Mouse (Mus musculus): ENCODE data around the gene Noxred1. TPM values are rescaled to one million over a fixed set of nuclear protein-coding genes. Genes with fewer than 3 reads are reported as not detected.
A peak's percentile ranks its signal among the peaks of the same experiment; 100 is the strongest.
"Not testable (repeated sequence)": the region's sequence is repeated elsewhere in the genome, so short reads cannot be mapped to it uniquely, and the experiment has no call there.

The Noxred1 gene
- polyA plus RNA-seq, 1 experiment from 2014 or later: 0.37 TPM

- H3K36me3 ChIP-seq: no peaks in the 10 kb centered on the region
- no peaks in the 10 kb centered on the region for H3K4me1 ChIP-seq
- H3K9me3 ChIP-seq: no peaks in the 10 kb centered on the region
- no peak overlapping the region for H3K9ac ChIP-seq
- H3K27ac ChIP-seq: no peak overlapping the region
- H3K4me3 ChIP-seq (replicated peaks): no peak overlapping the region
- no peak for ATAC-seq (ENCODE audit: insufficient read depth, low FRiP score, low read depth)
- H3K4me2 ChIP-seq: no peak overlapping the region
- no peaks in the 10 kb centered on the region for H3K27me3 ChIP-seq (replicated peaks)
- 52% methylated on average over 7 of the region's 7 CpGs for WGBS
Observed at GRCm38 (mm10) chr12:87219362-87219761, 19.2 kb downstream of the Noxred1 start.

- no peaks in the 10 kb centered on the region for H3K27me3 ChIP-seq (replicated peaks)
- H3K9me3 ChIP-seq: no peaks in the 10 kb centered on the region
- no peaks in the 10 kb centered on the region for H3K4me1 ChIP-seq
- no peak for ATAC-seq (ENCODE audit: insufficient read depth, low FRiP score, low read depth)
- no peak overlapping the region for H3K4me3 ChIP-seq (replicated peaks)
- H3K9ac ChIP-seq: no peak overlapping the region
- H3K36me3 ChIP-seq: no peaks in the 10 kb centered on the region
- no peak overlapping the region for H3K27ac ChIP-seq
- H3K4me2 ChIP-seq: no peak overlapping the region
Observed at GRCm38 (mm10) chr12:87217596-87217995, 20.9 kb downstream of the Noxred1 start.

- no peak for ATAC-seq (ENCODE audit: insufficient read depth, low FRiP score, low read depth)
- H3K27me3 ChIP-seq (replicated peaks): no peaks in the 10 kb centered on the region
- no peak overlapping the region for H3K4me3 ChIP-seq (replicated peaks)
- no peaks in the 10 kb centered on the region for H3K4me1 ChIP-seq
- WGBS: 63% methylated on average over 2 of the region's 2 CpGs
- H3K36me3 ChIP-seq: no peaks in the 10 kb centered on the region
- no peaks in the 10 kb centered on the region for H3K9me3 ChIP-seq
- H3K9ac ChIP-seq: no peak overlapping the region
- no peak overlapping the region for H3K4me2 ChIP-seq
- no peak overlapping the region for H3K27ac ChIP-seq
Observed at GRCm38 (mm10) chr12:87216053-87216452, 22.5 kb downstream of the Noxred1 start.

GRCm38 (mm10) chr12:87212844-87213606 lies 25.5 kb downstream of the Noxred1 start:
- 60% methylated on average over 2 of the region's 2 CpGs for WGBS
- Histone ChIP-seq H3K4me1 (no peaks in the 10 kb centered on the region), H3K27me3 (replicated peaks) (no peaks in the 10 kb centered on the region), H3K36me3 (no peaks in the 10 kb centered on the region), H3K4me3 (replicated peaks) (no peak overlapping the region), H3K27ac (no peak overlapping the region), H3K9ac (no peak overlapping the region), H3K4me2 (no peak overlapping the region), H3K9me3 (no peaks in the 10 kb centered on the region)
- ATAC-seq (ENCODE audit: insufficient read depth, low FRiP score, low read depth): no peak

GRCm38 (mm10) chr12:87205789-87206188 lies 32.7 kb downstream of the Noxred1 start:
- H3K27me3 ChIP-seq (replicated peaks); H3K9me3 ChIP-seq; H3K4me1 ChIP-seq; H3K27ac ChIP-seq; H3K4me3 ChIP-seq (replicated peaks); ATAC-seq (ENCODE audit: insufficient read depth, low FRiP score, low read depth); H3K36me3 ChIP-seq; H3K9ac ChIP-seq; H3K4me2 ChIP-seq: not testable (repeated sequence)
- 90% methylated on average over 5 of the region's 5 CpGs for WGBS

- ATAC-seq (ENCODE audit: insufficient read depth, low FRiP score, low read depth): no peak
- Histone ChIP-seq H3K4me2 (no peak overlapping the region), H3K4me3 (replicated peaks) (no peak overlapping the region), H3K27ac (no peak overlapping the region), H3K4me1 (no peaks in the 10 kb centered on the region), H3K9ac (no peak overlapping the region), H3K9me3 (no peaks in the 10 kb centered on the region), H3K36me3 (no peaks in the 10 kb centered on the region), H3K27me3 (replicated peaks) (no peaks in the 10 kb centered on the region)
- 67% methylated on average over 5 of the region's 5 CpGs for WGBS
Observed at GRCm38 (mm10) chr12:87201694-87202093, 36.8 kb downstream of the Noxred1 start.

GRCm38 (mm10) chr12:87199973-87200586 lies 38.5 kb downstream of the Noxred1 start, which contains the start of gene Tmed8:
Tmed8 (minus strand) TSS chr12:87200454.
- ATAC-seq (ENCODE audit: insufficient read depth, low FRiP score, low read depth): peak; percentile 90
- Histone ChIP-seq H3K4me3 (replicated peaks) (peak within 1 kb of the TSS; percentile 88), H3K4me2 (peak within 1 kb of the TSS; percentile 95), H3K9me3 (no peaks in the 10 kb centered on the region), H3K36me3 (no peaks in the 10 kb centered on the region), H3K9ac (peak within 1 kb of the TSS; percentile 82), H3K4me1 (no peaks in the 10 kb centered on the region), H3K27me3 (replicated peaks) (no peaks in the 10 kb centered on the region), H3K27ac (peak within 1 kb of the TSS; percentile 76)
- under 1% methylated on average over 64 of the region's 70 CpGs for WGBS

GRCm38 (mm10) chr12:87199206-87199972 lies 39.1 kb downstream of the Noxred1 start, which contains the start of gene Samd15:
Samd15 (plus strand) TSS chr12:87199723.
- peak; percentile 25; the same call in 1 of the 2 replicates for ATAC-seq (ENCODE audit: insufficient read depth, low FRiP score, low read depth)
- H3K9me3 ChIP-seq: no peaks in the 10 kb centered on the region
- no peaks in the 10 kb centered on the region for H3K27me3 ChIP-seq (replicated peaks)
- peak within 1 kb of the TSS; percentile 88 for H3K4me3 ChIP-seq (replicated peaks)
- H3K9ac ChIP-seq: peak within 1 kb of the TSS; percentile 82
- no peaks in the 10 kb centered on the region for H3K4me1 ChIP-seq
- H3K27ac ChIP-seq: peak within 1 kb of the TSS; percentile 76
- 1% methylated on average over 37 of the region's 38 CpGs for WGBS
- H3K4me2 ChIP-seq: peak within 1 kb of the TSS; percentile 95
- no peaks in the 10 kb centered on the region for H3K36me3 ChIP-seq

- H3K4me1 ChIP-seq: no peaks in the 10 kb centered on the region
- H3K4me2 ChIP-seq: peak overlapping the region; percentile 95
- H3K4me3 ChIP-seq (replicated peaks): peak overlapping the region; percentile 88; the same call in 1 of the 2 replicates
- WGBS: 53% methylated on average over 6 of the region's 6 CpGs
- no peaks in the 10 kb centered on the region for H3K27me3 ChIP-seq (replicated peaks)
- no peak overlapping the region for H3K9ac ChIP-seq
- H3K9me3 ChIP-seq: no peaks in the 10 kb centered on the region
- H3K27ac ChIP-seq: no peak overlapping the region
- no peak for ATAC-seq (ENCODE audit: insufficient read depth, low FRiP score, low read depth)
- no peaks in the 10 kb centered on the region for H3K36me3 ChIP-seq
Observed at GRCm38 (mm10) chr12:87198792-87199191, 39.7 kb downstream of the Noxred1 start.

GRCm38 (mm10) chr12:87196310-87196709 lies 42.2 kb downstream of the Noxred1 start:
- H3K27me3 ChIP-seq (replicated peaks): no peaks in the 10 kb centered on the region
- no peak overlapping the region for H3K4me3 ChIP-seq (replicated peaks)
- H3K4me2 ChIP-seq: no peak overlapping the region
- no peak overlapping the region for H3K9ac ChIP-seq
- ATAC-seq (ENCODE audit: insufficient read depth, low FRiP score, low read depth): no peak
- no peak overlapping the region for H3K27ac ChIP-seq
- no peaks in the 10 kb centered on the region for H3K9me3 ChIP-seq
- H3K4me1 ChIP-seq: no peaks in the 10 kb centered on the region
- H3K36me3 ChIP-seq: no peaks in the 10 kb centered on the region

- H3K36me3 ChIP-seq: no peaks in the 10 kb centered on the region
- H3K9ac ChIP-seq: no peak overlapping the region
- H3K4me1 ChIP-seq: no peaks in the 10 kb centered on the region
- ATAC-seq (ENCODE audit: insufficient read depth, low FRiP score, low read depth): no peak
- H3K9me3 ChIP-seq: no peaks in the 10 kb centered on the region
- 40% methylated on average over 1 of the region's 1 CpGs for WGBS
- no peaks in the 10 kb centered on the region for H3K27me3 ChIP-seq (replicated peaks)
- H3K27ac ChIP-seq: no peak overlapping the region
- H3K4me2 ChIP-seq: no peak overlapping the region
- no peak overlapping the region for H3K4me3 ChIP-seq (replicated peaks)
Observed at GRCm38 (mm10) chr12:87195069-87195468, 43.5 kb downstream of the Noxred1 start.

GRCm38 (mm10) chr12:87193008-87193407 lies 45.5 kb downstream of the Noxred1 start:
- H3K36me3 ChIP-seq: no peaks in the 10 kb centered on the region
- H3K9me3 ChIP-seq: no peaks in the 10 kb centered on the region
- H3K27me3 ChIP-seq (replicated peaks): no peaks in the 10 kb centered on the region
- WGBS: 80% methylated on average over 3 of the region's 3 CpGs
- no peak overlapping the region for H3K27ac ChIP-seq
- H3K4me2 ChIP-seq: no peak overlapping the region
- no peak for ATAC-seq (ENCODE audit: insufficient read depth, low FRiP score, low read depth)
- no peaks in the 10 kb centered on the region for H3K4me1 ChIP-seq
- H3K4me3 ChIP-seq (replicated peaks): no peak overlapping the region
- H3K9ac ChIP-seq: no peak overlapping the region

Measured in stomach, embryonic 15.5 days (tissue).